Comparison of ENCODE assay signal across 25 mouse cellular contexts in the genomic region with DNA sequence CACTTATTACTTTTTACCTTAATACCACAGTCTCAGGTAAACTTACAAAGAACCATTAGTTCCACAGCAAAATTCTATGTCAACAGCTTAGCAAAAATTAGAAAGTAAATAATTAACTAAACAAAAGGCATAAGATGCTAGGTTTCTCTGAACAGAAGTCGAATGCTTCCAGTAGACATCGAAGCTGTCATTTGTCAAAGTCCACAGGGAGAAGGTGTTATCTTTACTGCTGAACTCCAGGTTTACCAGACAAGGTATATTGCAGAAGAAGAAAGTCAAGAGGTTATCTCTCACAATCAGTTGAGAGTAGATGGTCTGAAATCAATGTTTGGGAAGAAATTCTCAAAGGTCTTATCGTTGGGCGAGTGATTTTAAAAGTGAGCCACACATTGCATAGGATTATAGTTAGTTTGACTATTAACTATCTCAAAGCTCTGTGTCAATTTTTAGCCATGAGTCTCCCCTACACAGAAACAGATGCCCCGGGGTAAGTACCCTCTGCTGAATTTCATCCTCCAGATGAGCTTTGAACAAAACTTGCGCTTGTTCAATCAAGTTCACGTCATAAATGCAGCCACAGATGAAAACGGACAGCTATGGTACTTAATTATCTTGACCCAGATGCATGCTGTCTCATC.
"Had no signal": no experiment of that assay in that cellular context is flagged by ENCODE, and none has a peak within 500 bp of the region (broad histone marks: within the 10 kb centered on the region; RNA-seq: fewer than 3 reads in every experiment).

No protein-coding gene starts in this region.

- H3K9me3 ChIP-seq: heart, embryonic 10.5 days; heart, embryonic 13.5 days; heart, embryonic 15.5 days; hindbrain, embryonic 13.5 days; hindbrain, embryonic 15.5 days; kidney, embryonic 15.5 days; limb, embryonic 13.5 days; limb, embryonic 15.5 days; liver, embryonic 12.5 days had no signal

- DNase-seq: gastrocnemius, adult 2 months; gastrocnemius, postnatal 10 days; gastrocnemius, postnatal 25 days; heart, adult 18-20 months; heart, postnatal 14 days; heart, postnatal 36 days; kidney, adult 11 months; kidney, adult 2 months; kidney, adult 9 months; kidney, postnatal 14 days; kidney, postnatal 36 days; layer of hippocampus, adult 9-11 months; layer of hippocampus, postnatal 36 days; left cerebral cortex, postnatal 4 days had no signal

- H3K36me3 ChIP-seq: heart, embryonic 10.5 days; heart, embryonic 13.5 days; heart, embryonic 15.5 days; hindbrain, embryonic 13.5 days; hindbrain, embryonic 15.5 days; kidney, embryonic 15.5 days; limb, embryonic 13.5 days; limb, embryonic 15.5 days; liver, embryonic 12.5 days had no signal

- H3K4me3 ChIP-seq: gastrocnemius, adult 2 months; heart, embryonic 10.5 days; heart, embryonic 13.5 days; heart, embryonic 15.5 days; hindbrain, embryonic 13.5 days; hindbrain, embryonic 15.5 days; kidney, embryonic 15.5 days; limb, embryonic 13.5 days; limb, embryonic 15.5 days; liver, embryonic 12.5 days had no signal

- H3K9ac ChIP-seq: heart, embryonic 13.5 days; heart, embryonic 15.5 days; hindbrain, embryonic 13.5 days; hindbrain, embryonic 15.5 days; kidney, embryonic 15.5 days; limb, embryonic 13.5 days; limb, embryonic 15.5 days; liver, embryonic 12.5 days had no signal

- H3K4me2 ChIP-seq: heart, embryonic 13.5 days; heart, embryonic 15.5 days; hindbrain, embryonic 13.5 days; hindbrain, embryonic 15.5 days; kidney, embryonic 15.5 days; limb, embryonic 13.5 days; limb, embryonic 15.5 days; liver, embryonic 12.5 days had no signal

- H3K27ac ChIP-seq: gastrocnemius, adult 2 months; heart, embryonic 10.5 days; heart, embryonic 13.5 days; heart, embryonic 15.5 days; hindbrain, embryonic 13.5 days; hindbrain, embryonic 15.5 days; hindbrain, postnatal 0 days; kidney, embryonic 15.5 days; kidney, postnatal 0 days; limb, embryonic 13.5 days; limb, embryonic 15.5 days; liver, embryonic 12.5 days had no signal

- H3K27me3 ChIP-seq: heart, embryonic 13.5 days; heart, embryonic 15.5 days; hindbrain, embryonic 13.5 days; hindbrain, embryonic 15.5 days; kidney, embryonic 15.5 days; limb, embryonic 13.5 days; limb, embryonic 15.5 days; liver, embryonic 12.5 days had no signal

- H3K4me1 ChIP-seq: heart, embryonic 10.5 days; heart, embryonic 13.5 days; heart, embryonic 15.5 days; hindbrain, embryonic 13.5 days; hindbrain, embryonic 15.5 days; kidney, embryonic 15.5 days; limb, embryonic 13.5 days; limb, embryonic 15.5 days; liver, embryonic 12.5 days had no signal

- ATAC-seq: hindbrain, postnatal 0 days; liver, embryonic 12.5 days had no signal
